Mouse (Mus musculus) 3T3-L1 (cell line): ENCODE data around the gene Plscr3.

ENCODE experiments used
- DNase-seq: peaks from one replicate; pipeline ENCODE4 v3.0.0-alpha.2; 2015; ENCODE audit warnings: low read depth, low spot score

Plscr3 gene

GRCm38 (mm10) chr11:69891482-69891881, 45.3 kb downstream of the Plscr3 start:
- DNase-seq, result no peak

- DNase-seq, result no peak
These were observed 48.5 kb downstream of the Plscr3 start for GRCm38 (mm10) chr11:69894671-69895070.

GRCm38 (mm10) chr11:69895291-69895690, 49.1 kb downstream of the Plscr3 start, which contains the start of gene Acap1:
Gene Acap1 (minus strand): TSS chr11:69895539.
- no peak for DNase-seq

- DNase-seq, result no peak
These were observed 53.7 kb downstream of the Plscr3 start for GRCm38 (mm10) chr11:69899870-69900269.

GRCm38 (mm10) chr11:69900471-69901405, 54.6 kb downstream of the Plscr3 start, which contains the start of the genes 2810408A11Rik and Neurl4:
Gene 2810408A11Rik (minus strand): TSS chr11:69900987.
Gene Neurl4 (plus strand): TSS chr11:69901072.
- DNase-seq, result peak; percentile 96

- DNase-seq, result peak; percentile 97
These were observed 55.2 kb downstream of the Plscr3 start for GRCm38 (mm10) chr11:69901406-69901846.
